Mouse (Mus musculus) forebrain, embryonic 13.5 days (tissue): ENCODE measurements around the gene Gtf2ird1. TPM values are rescaled to one million over a fixed set of nuclear protein-coding genes. Genes with fewer than 3 reads are reported as not detected.
A peak's percentile ranks its signal among the peaks of the same experiment; 100 is the strongest.
"Not testable (repeated sequence)": the region's sequence is repeated elsewhere in the genome, so short reads cannot be mapped to it uniquely, and the experiment has no call there.

Experiments
- ATAC-seq: fragments of 200-750 bp; cut with Nextera tagmentation; 2 replicates; pipeline ENCODE4 v1.8.0; 2017
- H3K27ac ChIP-seq: fragments of 300-500 bp; sonication (generic); 2 replicates; pipeline ENCODE4 v1.5.1; 2015; ENCODE audit warnings: inconsistent platforms, mild to moderate bottlenecking, moderate library complexity
- H3K27me3 ChIP-seq: fragments of 300-500 bp; sonication (generic); 2 replicates; pipeline ENCODE4 v1.6.1; 2015; ENCODE audit warnings: mild to moderate bottlenecking, inconsistent platforms
- H3K36me3 ChIP-seq: fragments of 300-500 bp; sonication (generic); 2 replicates; pipeline ENCODE4 v1.6.1; 2015; ENCODE audit warnings: mild to moderate bottlenecking, inconsistent platforms; ENCODE audit not compliant: poor library complexity, severe bottlenecking
- H3K4me1 ChIP-seq: fragments of 300-500 bp; sonication (generic); 2 replicates; pipeline ENCODE4 v1.6.1; 2015; ENCODE audit warnings: inconsistent platforms
- H3K4me2 ChIP-seq: fragments of 300-500 bp; sonication (generic); 2 replicates; pipeline ENCODE4 v1.6.1; 2015; ENCODE audit warnings: inconsistent platforms, mild to moderate bottlenecking, moderate library complexity
- H3K4me3 ChIP-seq: fragments of 300-500 bp; sonication (generic); 2 replicates; pipeline ENCODE4 v1.5.1; 2015; ENCODE audit warnings: mild to moderate bottlenecking, inconsistent platforms
- H3K9ac ChIP-seq: fragments of 300-500 bp; sonication (generic); 2 replicates; pipeline ENCODE4 v1.6.1; 2015; ENCODE audit warnings: mild to moderate bottlenecking, inconsistent platforms
- H3K9me3 ChIP-seq: fragments of 300-500 bp; sonication (generic); replicated peaks from 2 replicates; pipeline ENCODE4 v1.6.1; 2016; ENCODE audit warnings: inconsistent platforms
- WGBS: fragments of 180-500 bp; shearing (Covaris S2); methylation state at CpG from one replicate; pipeline ENCODE4 v1.1.7; 2015; 5-methylcytosine and 5-hydroxymethylcytosine counted together
- polyA plus RNA-seq: library from polyadenylated mRNA; unstranded; fragments of >200 nt; fragmentation: Nextera tagmentation; extraction: Ambion mirVana; gene quantifications from 2 replicates; pipeline ENCODE4 v1.2.1, GENCODE M21; 2015

The Gtf2ird1 gene
- polyA plus RNA-seq, 1 experiment from 2014 or later = 72.9 TPM

- H3K27ac ChIP-seq = no peak overlapping the region
- no peak overlapping the region for H3K9ac ChIP-seq
- no peak overlapping the region for H3K4me3 ChIP-seq
- peaks cover 59% of the 10 kb centered on the region for H3K36me3 ChIP-seq
- no peaks in the 10 kb centered on the region for H3K27me3 ChIP-seq
- H3K4me1 ChIP-seq = no peaks in the 10 kb centered on the region
- H3K4me2 ChIP-seq = no peak overlapping the region
- H3K9me3 ChIP-seq = no peaks in the 10 kb centered on the region
- ATAC-seq = no peak
- WGBS = 87% methylated on average over 12 of the region's 12 CpGs
Measured at GRCm38 (mm10) chr5:134490465-134490864, 33.9 kb upstream of the Gtf2ird1 start.

DNA sequence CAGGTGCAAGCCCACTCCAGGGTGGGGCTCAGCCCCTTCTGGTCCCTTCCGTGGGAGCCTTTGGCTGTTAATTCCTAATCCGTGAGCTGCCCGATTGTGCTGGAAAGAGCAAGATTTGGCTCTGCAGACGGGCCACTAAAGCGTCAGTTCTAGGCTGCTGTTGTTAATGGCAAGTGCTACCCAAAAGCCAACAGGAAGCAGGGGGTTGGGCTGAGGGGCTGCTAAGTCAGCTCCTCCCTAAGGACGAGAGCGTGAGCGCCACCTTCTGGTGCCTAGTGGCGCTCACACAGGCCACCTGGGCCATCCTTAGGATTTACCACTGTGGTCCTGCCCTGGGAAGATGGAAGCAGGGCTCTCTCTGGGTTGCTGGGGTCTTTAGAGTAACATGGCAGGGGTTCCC, 33.1 kb upstream of the Gtf2ird1 start:
- 23% methylated on average over 9 of the region's 9 CpGs for WGBS
- Histone ChIP-seq H3K36me3 (peaks cover 53% of the 10 kb centered on the region), H3K27ac (no peak overlapping the region), H3K4me3 (no peak overlapping the region), H3K9me3 (no peaks in the 10 kb centered on the region), H3K4me2 (no peak overlapping the region), H3K9ac (no peak overlapping the region), H3K27me3 (no peaks in the 10 kb centered on the region), H3K4me1 (no peaks in the 10 kb centered on the region)
- ATAC-seq = no peak

DNA sequence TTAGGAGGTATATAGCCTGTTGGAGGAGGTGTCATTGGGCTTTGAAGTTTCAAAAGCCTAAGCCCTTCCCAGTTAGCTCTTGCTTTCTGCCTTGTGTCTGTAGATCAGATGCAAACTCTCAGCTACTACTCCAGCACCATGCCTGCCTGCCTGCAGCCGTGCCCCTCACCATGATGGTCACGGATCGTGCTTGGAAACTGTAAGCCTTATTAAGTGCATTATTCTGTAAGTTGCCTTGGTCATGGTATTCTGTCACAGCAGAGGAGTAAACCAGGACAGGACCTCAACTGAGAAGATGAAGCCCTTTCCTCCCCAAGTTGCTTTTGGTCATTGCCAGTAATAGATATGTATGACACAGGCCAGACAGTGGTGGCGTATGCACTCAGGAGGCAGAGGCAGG, 32.1 kb upstream of the Gtf2ird1 start:
- no peak for ATAC-seq
- 95% methylated on average over 4 of the region's 4 CpGs for WGBS

DNA sequence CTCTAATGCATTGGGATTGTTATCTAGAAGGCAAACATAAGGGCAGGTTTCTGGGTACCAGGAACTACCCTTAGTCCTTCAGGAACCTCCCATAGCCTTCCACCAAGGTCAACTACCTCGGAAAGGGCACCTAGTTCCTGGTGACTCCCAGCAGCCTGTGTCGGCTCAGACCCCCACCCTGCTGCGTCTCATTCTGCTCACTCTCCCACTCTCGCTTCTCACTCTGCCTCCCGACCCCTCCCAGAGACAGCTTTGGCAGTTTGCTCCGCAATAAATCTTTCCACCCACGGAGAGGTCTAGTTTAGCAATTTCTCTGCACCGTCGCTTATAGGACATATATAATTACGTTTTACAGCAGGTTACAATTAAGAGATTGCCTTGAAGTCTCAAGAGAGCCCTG, 31.5 kb upstream of the Gtf2ird1 start:
- peaks cover 41% of the 10 kb centered on the region for H3K36me3 ChIP-seq
- H3K27me3 ChIP-seq = no peaks in the 10 kb centered on the region
- 84% methylated on average over 10 of the region's 10 CpGs for WGBS
- no peaks in the 10 kb centered on the region for H3K9me3 ChIP-seq
- no peaks in the 10 kb centered on the region for H3K4me1 ChIP-seq
- no peak overlapping the region for H3K4me2 ChIP-seq
- H3K4me3 ChIP-seq = no peak overlapping the region
- no peak overlapping the region for H3K9ac ChIP-seq
- ATAC-seq = no peak
- no peak overlapping the region for H3K27ac ChIP-seq

More for the DNA sequence above, 32.1 kb upstream of the Gtf2ird1 start:
- Histone ChIP-seq H3K4me3 (no peak overlapping the region), H3K27ac (no peak overlapping the region), H3K9ac (no peak overlapping the region), H3K27me3 (no peaks in the 10 kb centered on the region), H3K4me2 (no peak overlapping the region), H3K36me3 (peaks cover 47% of the 10 kb centered on the region), H3K4me1 (no peaks in the 10 kb centered on the region), H3K9me3 (no peaks in the 10 kb centered on the region)

DNA sequence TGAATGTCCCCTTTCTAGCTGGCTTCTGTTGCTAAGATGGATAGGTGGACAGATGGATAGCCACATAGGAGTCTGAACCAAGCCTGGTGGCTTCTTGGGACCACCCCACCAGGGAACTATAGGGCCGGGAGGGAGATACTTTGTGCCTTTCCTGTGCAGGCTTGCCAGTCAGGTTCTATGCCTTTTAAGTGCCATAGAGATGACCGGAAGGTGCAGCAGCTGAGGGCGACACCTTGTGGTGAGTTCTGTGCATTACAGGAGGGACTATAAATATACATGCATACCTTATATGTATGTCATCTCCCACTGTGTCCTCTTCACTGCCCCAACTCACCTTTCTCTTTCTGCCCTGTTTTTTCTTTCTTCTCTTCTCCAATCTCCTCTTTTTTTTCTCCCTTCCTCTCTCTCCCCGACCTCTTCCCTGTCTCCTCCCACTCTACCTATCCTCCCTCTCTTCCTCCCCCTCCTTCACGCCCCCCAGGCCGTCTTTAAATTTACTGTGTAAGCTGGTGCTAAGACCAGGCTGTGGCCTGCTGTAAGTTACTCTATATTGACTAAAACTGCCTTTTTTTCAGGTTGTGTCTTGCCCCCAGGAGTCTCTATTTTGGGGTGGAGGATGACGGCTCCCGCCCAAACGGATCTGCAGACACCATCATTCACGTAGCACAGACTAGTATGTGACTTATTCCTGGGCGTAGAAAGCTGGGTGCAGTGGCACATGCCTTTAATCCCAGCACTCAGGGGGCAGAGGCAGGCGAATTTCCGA, 29.6 kb upstream of the Gtf2ird1 start:
- H3K36me3 ChIP-seq = peaks cover 26% of the 10 kb centered on the region
- no peak overlapping the region for H3K27ac ChIP-seq
- no peak overlapping the region for H3K4me3 ChIP-seq
- ATAC-seq = peak; percentile 70
- H3K9me3 ChIP-seq = no peaks in the 10 kb centered on the region
- WGBS = 58% methylated on average over 13 of the region's 13 CpGs
- no peaks in the 10 kb centered on the region for H3K27me3 ChIP-seq
- H3K4me2 ChIP-seq = no peak overlapping the region
- no peaks in the 10 kb centered on the region for H3K4me1 ChIP-seq
- no peak overlapping the region for H3K9ac ChIP-seq

GRCm38 (mm10) chr5:134485183-134485730, 28.7 kb upstream of the Gtf2ird1 start:
- H3K27me3 ChIP-seq = no peaks in the 10 kb centered on the region
- ATAC-seq = no peak
- H3K4me3 ChIP-seq = no peak overlapping the region
- WGBS = 77% methylated on average over 7 of the region's 7 CpGs
- no peaks in the 10 kb centered on the region for H3K9me3 ChIP-seq
- no peak overlapping the region for H3K27ac ChIP-seq
- H3K4me2 ChIP-seq = no peak overlapping the region
- H3K9ac ChIP-seq = no peak overlapping the region
- no peaks in the 10 kb centered on the region for H3K4me1 ChIP-seq
- H3K36me3 ChIP-seq = peaks cover 18% of the 10 kb centered on the region

DNA sequence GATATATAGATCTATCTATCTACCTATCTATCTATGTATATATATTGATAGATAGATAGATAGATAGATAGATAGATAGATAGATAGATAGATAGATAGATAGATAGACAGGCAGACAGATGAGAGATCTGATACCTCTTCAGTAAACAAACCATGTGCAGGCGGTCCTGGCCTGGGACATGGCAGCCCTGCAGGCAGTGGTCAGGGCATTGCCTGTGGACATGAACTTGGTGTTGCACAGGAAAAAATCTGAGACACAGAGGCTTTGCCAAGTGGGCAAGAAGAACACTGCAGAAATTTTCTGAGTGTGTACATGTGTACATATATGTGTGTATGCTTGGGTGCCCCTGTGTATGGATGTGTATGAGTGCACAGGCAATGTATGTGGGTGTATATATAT, 26.8 kb upstream of the Gtf2ird1 start:
- Histone ChIP-seq H3K4me2 (no peak overlapping the region), H3K27me3 (no peaks in the 10 kb centered on the region), H3K9me3 (no peaks in the 10 kb centered on the region), H3K9ac (no peak overlapping the region), H3K36me3 (no peaks in the 10 kb centered on the region), H3K27ac (no peak overlapping the region), H3K4me1 (no peaks in the 10 kb centered on the region), H3K4me3 (no peak overlapping the region)
- ATAC-seq = no peak
- WGBS = 86% methylated on average over 1 of the region's 1 CpGs

DNA sequence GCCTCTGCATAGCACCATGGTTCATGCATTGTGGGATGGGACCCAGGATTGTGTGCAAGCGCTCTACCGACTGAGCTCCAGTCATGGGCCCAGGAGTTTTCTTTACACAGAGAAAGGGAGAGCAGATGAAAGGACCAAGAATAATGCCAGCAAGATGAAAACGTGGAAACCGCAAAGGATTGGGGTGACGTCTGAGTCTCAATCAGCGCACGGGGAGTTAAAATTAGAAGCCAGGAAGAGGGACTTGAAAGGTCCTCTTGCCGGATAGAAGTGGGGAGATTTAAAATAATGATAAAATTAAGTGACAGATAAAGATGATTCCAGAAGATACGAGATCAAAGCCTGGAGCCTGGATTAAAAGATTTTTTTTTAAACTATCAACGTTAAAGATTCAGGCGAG, 25.8 kb upstream of the Gtf2ird1 start:
- Histone ChIP-seq H3K36me3 (no peaks in the 10 kb centered on the region), H3K4me2 (no peak overlapping the region), H3K27ac (no peak overlapping the region), H3K4me1 (no peaks in the 10 kb centered on the region), H3K9ac (no peak overlapping the region), H3K27me3 (no peaks in the 10 kb centered on the region), H3K4me3 (no peak overlapping the region), H3K9me3 (no peaks in the 10 kb centered on the region)
- no peak for ATAC-seq
- WGBS = 56% methylated on average over 11 of the region's 11 CpGs

- ATAC-seq, H3K36me3 ChIP-seq, H3K27ac ChIP-seq, H3K4me1 ChIP-seq, H3K27me3 ChIP-seq, H3K9ac ChIP-seq, H3K9me3 ChIP-seq, H3K4me3 ChIP-seq, H3K4me2 ChIP-seq: not testable (repeated sequence)
Measured at GRCm38 (mm10) chr5:134478886-134479285, 22.4 kb upstream of the Gtf2ird1 start.

DNA sequence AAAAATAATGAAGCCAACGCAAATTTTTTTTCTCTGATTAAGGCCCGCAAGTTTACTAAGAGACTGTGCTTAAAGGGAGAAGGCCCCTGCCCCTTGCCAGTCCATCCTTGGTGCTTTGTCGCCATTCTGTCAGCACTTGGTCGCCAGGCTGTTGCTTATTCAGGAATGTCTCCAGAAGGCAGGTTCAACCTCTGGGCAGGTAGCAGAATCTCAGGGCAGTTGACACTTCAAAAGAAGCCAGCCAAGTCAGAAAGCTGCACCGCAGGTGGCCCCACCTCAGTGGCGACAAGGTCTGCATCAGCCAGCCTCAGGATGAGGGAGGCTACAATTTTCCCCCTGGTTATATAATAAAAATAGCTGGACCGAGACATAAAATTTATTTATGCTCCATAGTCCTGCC, 19.2 kb upstream of the Gtf2ird1 start:
- not testable (repeated sequence) for H3K27ac ChIP-seq, H3K4me2 ChIP-seq, H3K4me3 ChIP-seq, H3K36me3 ChIP-seq, ATAC-seq, H3K9me3 ChIP-seq, H3K27me3 ChIP-seq, H3K9ac ChIP-seq, H3K4me1 ChIP-seq
- 94% methylated on average over 7 of the region's 7 CpGs for WGBS

DNA sequence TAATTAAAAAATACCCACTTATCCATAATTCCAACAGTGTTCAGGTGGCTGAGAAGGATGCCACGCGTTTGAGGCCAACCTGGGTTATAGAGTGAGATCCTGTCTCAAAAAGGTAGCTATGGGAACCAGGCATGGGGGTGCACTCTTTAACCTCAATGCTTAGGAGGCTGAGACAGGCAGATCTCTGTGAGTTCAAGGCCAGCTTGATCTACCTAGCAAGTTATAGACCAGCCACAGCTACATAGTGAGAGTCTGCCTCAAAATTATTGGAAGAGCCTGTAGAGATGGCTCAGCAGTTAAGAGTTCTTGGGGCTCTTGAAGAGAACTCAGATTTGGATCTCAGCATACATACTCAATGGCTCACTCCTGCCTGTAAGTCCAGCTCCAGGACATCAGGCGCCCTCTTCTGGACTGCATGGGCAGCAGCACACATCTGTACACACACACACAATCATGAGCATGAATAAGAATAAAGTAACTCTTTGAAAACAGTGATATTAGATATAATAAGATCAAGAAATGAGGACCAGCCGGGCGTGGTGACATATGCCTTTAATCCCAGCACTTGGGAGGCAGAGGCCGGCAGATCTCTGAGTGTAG, 18.6 kb upstream of the Gtf2ird1 start:
- Histone ChIP-seq H3K4me2 (no peak overlapping the region), H3K9ac (no peak overlapping the region), H3K27me3 (no peaks in the 10 kb centered on the region), H3K4me1 (no peaks in the 10 kb centered on the region), H3K4me3 (no peak overlapping the region), H3K36me3 (no peaks in the 10 kb centered on the region), H3K9me3 (0 out of 2 replicates have a peak, but pooled peaks cover 3% of the 10 kb centered on the region), H3K27ac (no peak overlapping the region)
- WGBS = 91% methylated on average over 6 of the region's 6 CpGs
- no peak for ATAC-seq

GRCm38 (mm10) chr5:134473902-134474301, 17.4 kb upstream of the Gtf2ird1 start:
- 0 out of 2 replicates have a peak, but pooled peaks cover 3% of the 10 kb centered on the region for H3K9me3 ChIP-seq
- WGBS = 85% methylated on average over 2 of the region's 2 CpGs
- no peak overlapping the region for H3K27ac ChIP-seq
- ATAC-seq = no peak
- H3K4me2 ChIP-seq = no peak overlapping the region
- no peaks in the 10 kb centered on the region for H3K27me3 ChIP-seq
- no peaks in the 10 kb centered on the region for H3K36me3 ChIP-seq
- H3K9ac ChIP-seq = no peak overlapping the region
- H3K4me3 ChIP-seq = no peak overlapping the region
- H3K4me1 ChIP-seq = no peaks in the 10 kb centered on the region
